Mouse (Mus musculus): ENCODE data around the gene Mmp27.

Gene Mmp27
- long read RNA-seq, experiment 1, result 0 reads
- long read RNA-seq, experiment 2, result 0 reads

DNA sequence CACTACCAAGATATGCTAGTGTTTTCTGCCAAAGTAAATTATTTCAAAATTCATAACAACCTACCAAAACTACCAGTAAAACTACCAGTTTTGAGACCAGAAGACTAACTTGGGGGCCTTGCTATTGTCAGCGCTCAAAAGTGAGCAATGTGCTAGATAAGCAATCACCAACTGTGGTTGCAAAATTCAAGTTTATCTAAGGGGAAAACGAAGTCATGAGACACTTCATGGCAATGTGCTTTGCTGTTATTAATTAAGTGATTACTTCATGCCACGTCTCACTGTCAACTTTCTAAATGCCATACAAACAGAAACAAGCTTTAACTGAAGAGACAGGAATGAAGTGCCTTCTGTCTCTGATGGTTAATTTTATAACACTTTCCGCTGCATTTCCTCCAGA, at the start of gene Mmp27:
TSS of gene Mmp27 (plus strand) at position 235 of the 400 bp plus-strand sequence.
- intact Hi-C loops (cut with DNase I), result no loop called here

DNA sequence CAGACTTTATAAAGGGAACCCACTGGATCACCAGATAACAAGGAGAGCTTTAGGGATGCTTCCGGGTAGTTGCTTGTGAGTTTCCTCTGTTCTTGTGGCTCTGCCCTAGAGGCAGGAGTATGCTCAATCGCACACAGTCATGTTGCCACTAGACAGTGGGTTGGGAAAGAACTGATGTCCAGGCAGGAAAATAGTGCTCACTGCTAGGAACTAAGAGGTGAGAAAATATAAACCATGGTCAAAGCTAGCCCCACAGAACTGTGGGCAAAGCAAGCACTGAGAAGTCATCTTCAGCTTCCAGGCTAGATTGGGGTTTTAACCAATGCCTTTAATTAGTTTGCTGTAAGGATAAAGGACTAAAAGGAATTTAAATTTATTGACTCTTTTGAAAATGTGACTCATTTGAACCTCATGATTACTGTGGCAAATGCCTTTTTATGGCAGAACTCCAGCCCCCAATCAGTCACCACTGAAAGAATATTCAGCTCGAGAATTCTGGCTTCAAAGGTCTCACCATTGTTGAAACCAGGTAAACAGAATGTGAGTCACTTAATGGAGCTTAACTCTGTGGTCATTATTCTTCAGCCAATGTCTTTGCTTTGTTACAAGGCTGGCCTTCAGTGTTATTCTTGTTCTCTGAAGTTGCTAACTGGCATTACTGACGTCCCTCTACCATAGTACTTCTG, 44.8 kb upstream of the Mmp27 start:
- intact Hi-C loops (cut with DNase I), result no loop called here

DNA sequence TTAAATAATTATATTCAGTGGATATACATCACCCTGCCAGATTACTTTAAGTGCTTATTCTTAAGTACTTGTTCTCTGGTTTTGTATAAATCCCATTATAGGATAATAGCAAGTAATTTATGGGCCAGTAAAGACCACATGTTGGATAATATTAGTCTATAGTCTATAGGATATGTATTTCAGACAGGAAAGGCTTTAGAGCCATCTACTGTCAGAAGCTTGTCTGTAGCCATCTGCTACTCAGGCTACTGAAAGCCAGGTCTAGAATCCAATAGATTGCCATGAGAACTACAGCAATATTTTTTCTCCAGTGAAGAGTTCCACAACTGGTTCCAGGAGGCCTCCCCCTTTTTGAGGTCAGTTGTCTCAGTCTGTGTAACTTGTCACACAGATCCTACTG, 28.4 kb upstream of the Mmp27 start:
- intact Hi-C loops (cut with DNase I), result no loop called here

- intact Hi-C loops (cut with DNase I), result no loop called here
Observed at GRCm38 (mm10) chr9:7544923-7545457, 26.2 kb upstream of the Mmp27 start.

- intact Hi-C loops (cut with DNase I), result no loop called here
Observed at GRCm38 (mm10) chr9:7545471-7545870, 25.7 kb upstream of the Mmp27 start.

DNA sequence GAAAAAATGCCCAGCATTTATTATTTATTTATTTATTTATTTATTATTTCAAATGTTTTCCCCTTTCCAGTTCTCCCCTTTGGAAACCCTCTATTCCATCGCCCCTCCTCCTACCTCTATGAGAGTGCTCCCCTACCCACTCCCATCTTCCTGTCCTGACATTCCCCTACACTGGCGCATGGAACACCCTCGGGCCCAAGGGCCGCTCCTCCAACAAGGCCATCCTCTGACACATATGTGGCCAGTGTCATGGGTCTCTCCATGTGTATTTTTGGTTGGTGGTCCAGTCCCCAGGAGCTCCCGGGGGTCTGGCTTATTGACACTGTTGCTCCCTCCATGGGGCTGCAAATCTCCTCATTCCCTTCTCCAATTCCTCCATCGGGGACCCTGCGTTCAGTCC, 25.3 kb upstream of the Mmp27 start:
- intact Hi-C loops (cut with DNase I), result no loop called here

GRCm38 (mm10) chr9:7551943-7552342, 19.3 kb upstream of the Mmp27 start:
- intact Hi-C loops (cut with DNase I), result no loop called here

DNA sequence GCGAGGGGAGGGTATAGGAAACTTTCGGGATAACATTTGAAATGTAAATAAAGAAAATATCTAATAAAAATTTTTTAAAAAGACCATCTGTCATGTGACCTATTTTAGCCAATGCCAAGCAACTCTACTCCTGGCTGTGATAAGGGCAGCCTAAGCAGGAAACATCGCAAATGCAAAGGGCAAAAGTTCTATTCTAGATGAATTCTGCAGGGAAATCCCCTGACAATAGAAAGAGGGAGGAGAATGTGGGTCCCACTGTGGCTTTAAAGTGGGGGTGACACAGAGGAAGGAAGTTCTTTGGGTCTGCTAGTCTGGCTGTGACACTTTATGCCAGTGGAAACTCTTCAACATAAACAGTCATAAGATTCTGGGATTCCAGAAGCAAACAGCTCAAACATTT, 17.7 kb upstream of the Mmp27 start:
- intact Hi-C loops (cut with DNase I), result no loop called here

- intact Hi-C loops (cut with DNase I), result loop anchor here (2.0 kb wide), 1 partner anchor 40 kb away; no protein-coding TSS in a partner anchor
Observed at GRCm38 (mm10) chr9:7554382-7554781, 16.8 kb upstream of the Mmp27 start.

GRCm38 (mm10) chr9:7558221-7559017, 12.8 kb upstream of the Mmp27 start, which contains the start of gene Mmp8:
Gene Mmp8 (plus strand): TSS chr9:7558456.
- intact Hi-C loops (cut with DNase I), result no loop called here

DNA sequence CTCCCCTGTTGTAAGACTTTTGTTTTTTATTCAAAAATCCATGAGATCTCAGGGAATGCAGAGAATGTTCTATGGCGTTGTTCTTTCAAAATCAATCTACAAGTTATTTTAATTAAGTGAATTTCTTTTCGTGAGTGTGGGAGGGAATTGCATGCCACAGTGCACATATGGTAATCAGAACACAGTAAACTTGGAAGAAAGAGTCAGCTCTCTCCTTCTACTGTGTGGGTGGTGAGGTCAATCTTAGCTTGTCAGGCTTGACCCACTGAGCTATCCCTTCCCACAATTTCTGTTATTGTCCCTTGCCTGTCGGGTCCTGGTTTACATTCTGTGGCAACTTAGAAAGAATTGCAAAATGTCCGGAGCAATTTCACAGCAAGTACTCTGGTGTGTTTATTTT, 11.2 kb upstream of the Mmp27 start:
- intact Hi-C loops (cut with DNase I), result no loop called here

DNA sequence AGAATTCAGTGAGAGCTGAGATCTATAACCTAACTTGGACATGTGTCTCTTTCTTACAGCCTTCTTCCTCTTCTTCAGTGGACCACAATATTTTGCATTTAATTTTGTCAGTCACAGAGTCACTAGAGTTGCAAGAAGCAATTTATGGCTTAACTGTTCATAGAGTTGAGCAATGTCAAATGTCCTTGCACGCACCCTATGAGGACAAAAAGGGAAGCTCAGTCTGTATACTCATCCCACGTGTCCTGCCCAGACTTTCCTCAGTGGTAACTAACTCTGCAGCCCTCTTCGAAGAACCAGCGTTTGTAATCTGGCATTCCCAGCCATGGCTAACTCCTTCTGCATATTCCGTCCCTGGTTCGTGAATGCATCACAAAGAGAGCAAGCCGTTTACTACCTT, 3.8 kb upstream of the Mmp27 start:
- intact Hi-C loops (cut with DNase I), result no loop called here

- intact Hi-C loops (cut with DNase I), result no loop called here
Observed at GRCm38 (mm10) chr9:7567923-7568322, 3.3 kb upstream of the Mmp27 start.

DNA sequence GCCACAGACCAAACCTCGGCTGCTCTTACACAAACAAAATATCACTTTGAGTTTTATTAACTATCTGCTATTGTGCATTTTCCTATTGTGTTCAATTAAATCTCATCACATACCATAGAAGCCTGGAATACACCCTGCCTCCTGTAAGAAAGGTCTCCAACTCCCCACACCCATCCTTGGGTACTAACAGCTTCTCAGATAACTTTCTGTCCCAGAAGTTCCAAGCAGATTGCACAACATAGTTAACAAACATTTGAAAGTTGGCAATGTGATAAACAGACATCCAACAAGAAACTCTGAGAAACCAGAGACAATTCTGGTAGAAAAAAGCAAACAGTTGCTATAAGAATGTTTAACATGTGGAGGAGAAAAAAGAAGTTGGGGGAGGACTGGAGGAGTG, 711 bp upstream of the Mmp27 start:
- intact Hi-C loops (cut with DNase I), result no loop called here

DNA sequence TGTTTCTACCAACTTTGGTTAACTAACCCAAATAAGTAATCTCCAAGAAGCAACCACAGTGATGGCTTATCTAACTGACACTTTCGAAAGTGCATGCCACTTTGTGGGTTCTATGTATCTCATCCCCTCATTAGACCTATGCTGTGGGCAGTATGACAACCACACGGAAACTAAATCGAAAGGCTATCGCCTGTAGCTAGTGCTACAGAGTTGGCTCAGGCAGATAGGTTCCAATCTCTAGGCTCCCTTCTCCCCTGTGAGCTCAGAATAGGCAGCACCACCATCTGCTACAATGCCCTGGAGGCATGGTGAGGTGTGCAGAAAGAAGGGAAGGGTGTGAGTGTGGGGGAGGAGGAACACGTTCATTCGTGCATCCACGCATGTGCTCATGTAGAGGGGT, 992 bp downstream of the Mmp27 start:
- intact Hi-C loops (cut with DNase I), result no loop called here

DNA sequence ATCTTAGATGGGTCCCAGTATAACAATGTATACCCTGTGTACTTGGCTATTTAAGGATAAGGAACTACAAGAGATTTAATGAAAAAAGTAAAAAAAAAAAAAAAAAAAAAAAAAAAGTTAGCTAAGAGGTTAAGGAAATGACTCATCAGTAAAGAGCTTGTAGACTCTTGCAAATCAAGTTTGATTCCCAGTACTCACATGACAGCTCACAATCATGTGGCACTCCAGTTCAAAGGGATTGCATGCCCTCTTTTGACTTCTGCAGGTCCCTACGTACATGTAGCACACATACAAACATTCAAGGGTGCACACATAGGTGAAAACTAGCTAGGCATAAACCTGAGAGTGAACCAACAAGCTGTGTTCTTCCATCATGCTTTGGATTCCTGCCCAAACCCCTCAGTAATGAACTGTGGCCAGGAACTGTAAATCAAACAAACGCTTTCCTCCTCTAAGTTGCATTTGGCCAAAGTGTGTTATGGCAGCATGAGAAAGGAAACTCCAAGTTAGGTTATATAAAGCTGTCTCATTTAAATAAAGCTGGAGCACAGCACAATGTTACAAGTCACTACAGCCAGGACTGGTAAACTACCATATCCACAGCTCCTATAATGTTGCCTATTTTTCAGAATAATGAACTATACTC, 1.6 kb downstream of the Mmp27 start:
- intact Hi-C loops (cut with DNase I), result no loop called here

DNA sequence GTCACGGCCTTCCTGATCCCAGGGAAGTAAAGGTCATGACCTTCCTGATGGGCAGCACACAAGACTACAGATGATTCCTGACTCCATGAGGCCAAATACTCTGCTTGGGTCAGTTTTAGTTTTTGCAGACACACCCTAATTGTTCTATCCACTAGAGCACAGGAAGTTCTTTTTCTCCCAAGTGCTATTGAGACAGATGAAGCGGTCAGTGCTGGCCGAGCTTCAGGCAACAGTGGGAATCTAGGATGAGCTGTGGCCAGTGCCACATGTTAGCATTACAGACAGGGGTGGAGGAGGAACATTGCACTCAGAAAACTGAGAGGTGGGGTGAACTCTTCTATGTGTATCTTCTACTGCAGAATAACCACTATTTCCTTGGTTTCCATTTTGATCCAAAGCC, 4.3 kb downstream of the Mmp27 start:
- intact Hi-C loops (cut with DNase I), result no loop called here

DNA sequence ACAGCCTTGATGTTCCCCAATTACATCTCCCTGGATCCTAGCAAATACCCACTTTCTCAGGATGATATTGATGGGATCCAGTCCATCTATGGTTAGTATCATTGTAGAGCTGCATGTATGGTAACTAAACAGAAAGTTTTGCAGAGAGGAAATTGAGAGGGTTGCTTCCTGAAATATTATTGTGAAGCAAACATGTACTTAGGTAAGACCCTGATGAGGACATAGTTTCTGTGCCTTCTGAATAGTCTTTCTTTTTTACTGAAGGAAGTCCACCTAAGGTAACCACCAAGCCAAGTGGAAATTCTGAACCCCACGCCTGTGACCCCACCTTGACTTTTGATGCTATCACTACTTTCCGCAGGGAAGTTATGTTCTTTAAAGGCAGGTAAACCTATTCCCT, 6.2 kb downstream of the Mmp27 start:
- intact Hi-C loops (cut with DNase I), result no loop called here

GRCm38 (mm10) chr9:7590063-7590462, 18.9 kb downstream of the Mmp27 start:
- intact Hi-C loops (cut with DNase I), result no loop called here

DNA sequence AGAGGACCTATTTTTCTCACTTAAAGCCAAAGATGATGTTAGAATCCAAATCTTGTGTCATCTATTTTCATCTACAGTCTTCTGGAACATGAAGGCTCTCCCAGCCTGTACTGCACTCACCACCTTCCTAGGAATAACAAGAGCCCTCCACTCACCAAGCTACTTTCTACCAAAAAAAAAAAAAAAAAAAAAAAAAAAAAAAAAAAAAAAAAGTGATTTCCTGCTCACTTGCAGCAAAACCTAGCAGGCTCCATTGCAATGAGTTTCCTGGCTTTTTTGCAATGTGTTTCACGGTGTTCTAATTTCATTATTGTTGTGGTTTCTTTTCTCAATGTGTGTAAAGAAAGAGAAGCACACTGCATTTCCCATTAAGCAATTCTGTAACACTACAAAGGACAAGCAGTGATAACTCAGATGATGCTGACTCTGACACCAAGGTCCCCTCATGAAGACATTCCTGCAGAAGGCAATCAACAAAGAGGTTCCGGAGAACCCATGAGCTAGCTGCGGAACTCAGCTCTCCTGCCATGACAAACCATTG, 22.1 kb downstream of the Mmp27 start:
- intact Hi-C loops (cut with DNase I), result no loop called here

GRCm38 (mm10) chr9:7594816-7595540, 23.8 kb downstream of the Mmp27 start:
- intact Hi-C loops (cut with DNase I), result loop anchor here (2.0 to 5.0 kb wide), 2 partner anchors 40 to 383 kb away; no protein-coding TSS in a partner anchor

Measured in adrenal gland (tissue).